Mouse (Mus musculus) brain, adult 2 months (tissue): ENCODE measurements around the gene Zfp781.
"Not testable (repeated sequence)": the region's sequence is repeated elsewhere in the genome, so short reads cannot be mapped to it uniquely, and the experiment has no call there.

Experiments used
- DNase-seq: peaks from one replicate; pipeline ENCODE4 v3.0.0; 2011; ENCODE audit warnings: low read depth, low spot score

Zfp781 gene

DNA sequence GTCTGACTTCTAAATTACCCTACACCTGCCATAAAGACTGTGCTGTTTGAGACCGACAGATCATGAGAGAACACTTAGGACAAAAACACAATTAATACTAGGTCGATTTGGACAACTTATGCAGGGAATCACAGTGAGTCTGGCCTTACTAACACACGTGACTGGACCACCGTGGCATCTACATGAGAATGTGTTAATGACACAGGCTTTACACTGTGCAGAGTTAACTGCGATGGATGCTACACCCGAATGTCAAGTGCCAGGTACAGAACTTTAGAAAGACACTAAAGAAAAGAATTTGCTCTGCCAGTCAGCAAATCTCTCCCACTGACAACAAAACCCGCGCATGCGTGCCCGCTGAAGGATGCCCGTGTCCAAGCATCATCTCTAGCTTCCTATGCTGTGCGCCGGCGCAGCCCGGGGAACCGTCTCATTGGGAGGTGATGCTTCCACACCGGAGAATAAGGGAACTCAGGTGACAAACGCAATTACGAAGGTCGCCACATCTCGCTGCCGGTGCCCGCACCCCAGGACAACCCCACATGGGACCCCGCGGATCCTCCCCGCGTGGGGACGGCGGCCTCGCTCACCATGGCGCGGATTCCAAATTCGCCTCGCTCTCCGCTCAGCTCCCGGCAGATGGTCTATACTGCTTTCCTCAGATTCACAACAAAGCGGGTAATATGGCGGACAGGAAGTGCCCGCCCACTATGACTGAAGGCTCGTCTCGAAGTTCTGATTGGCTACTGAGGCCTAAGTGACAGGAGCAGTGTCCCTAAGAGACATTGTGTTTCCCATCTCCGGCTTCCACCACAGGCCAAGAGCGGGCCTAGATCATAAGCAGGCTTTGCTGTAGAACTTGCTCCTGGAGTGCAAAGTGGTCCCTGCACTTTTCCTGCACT, at the start of gene Zfp781:
Gene Zfp781, minus strand, starts transcription at position 639 of the 902 bp plus-strand sequence.
- not testable (repeated sequence) for DNase-seq

DNA sequence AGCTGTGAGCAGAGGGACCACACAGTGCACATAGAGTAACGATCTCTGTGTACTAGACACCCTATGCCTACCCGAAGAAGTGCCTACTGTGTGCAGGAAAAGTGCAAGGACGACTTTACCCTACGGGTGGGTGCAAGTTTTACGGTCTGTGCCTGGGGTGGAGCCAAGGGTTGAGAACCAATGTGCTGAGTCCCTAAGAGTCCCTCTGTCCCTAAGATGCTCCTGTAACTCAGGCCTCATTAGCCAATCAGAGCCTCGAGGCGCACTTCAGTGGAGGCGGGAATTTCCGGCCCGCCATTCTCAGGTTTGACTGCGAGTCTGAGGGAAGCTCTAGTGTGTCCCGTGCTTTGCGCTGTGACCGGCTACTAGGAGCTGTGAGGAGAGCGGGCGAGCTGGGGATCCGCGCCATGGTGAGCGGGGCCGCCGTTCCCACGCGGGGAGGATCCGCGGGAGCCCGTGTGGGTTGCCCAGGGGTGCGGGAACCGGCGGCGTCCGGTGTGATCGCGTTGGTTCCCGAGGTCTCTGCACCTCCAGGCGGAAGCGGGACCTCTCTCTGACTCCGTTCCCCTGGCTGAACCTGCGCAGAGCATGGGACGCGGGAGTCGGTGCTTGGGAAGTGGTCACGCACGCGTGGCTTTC, 48.2 kb upstream of the Zfp781 start:
- DNase-seq = not testable (repeated sequence)

DNA sequence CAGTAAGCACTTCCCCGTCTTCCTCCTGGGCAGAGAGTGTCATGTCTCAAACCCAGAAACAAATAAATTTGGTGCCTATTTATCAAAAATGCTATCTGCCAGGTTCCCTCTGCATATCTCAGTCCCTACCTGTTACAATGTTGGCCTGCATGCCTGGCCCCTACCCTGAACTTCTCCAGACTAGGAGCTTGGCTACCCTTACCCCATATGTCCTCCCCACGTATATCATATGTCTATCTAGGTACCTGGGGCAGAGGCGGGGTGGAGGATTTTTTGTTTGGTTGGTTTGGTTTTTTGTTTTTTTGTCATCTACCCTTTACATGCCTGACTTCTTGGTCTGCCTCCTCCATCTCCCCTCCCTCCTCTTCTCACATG, 451 bp upstream of the Zfp781 start:
- not testable (repeated sequence) for DNase-seq

DNA sequence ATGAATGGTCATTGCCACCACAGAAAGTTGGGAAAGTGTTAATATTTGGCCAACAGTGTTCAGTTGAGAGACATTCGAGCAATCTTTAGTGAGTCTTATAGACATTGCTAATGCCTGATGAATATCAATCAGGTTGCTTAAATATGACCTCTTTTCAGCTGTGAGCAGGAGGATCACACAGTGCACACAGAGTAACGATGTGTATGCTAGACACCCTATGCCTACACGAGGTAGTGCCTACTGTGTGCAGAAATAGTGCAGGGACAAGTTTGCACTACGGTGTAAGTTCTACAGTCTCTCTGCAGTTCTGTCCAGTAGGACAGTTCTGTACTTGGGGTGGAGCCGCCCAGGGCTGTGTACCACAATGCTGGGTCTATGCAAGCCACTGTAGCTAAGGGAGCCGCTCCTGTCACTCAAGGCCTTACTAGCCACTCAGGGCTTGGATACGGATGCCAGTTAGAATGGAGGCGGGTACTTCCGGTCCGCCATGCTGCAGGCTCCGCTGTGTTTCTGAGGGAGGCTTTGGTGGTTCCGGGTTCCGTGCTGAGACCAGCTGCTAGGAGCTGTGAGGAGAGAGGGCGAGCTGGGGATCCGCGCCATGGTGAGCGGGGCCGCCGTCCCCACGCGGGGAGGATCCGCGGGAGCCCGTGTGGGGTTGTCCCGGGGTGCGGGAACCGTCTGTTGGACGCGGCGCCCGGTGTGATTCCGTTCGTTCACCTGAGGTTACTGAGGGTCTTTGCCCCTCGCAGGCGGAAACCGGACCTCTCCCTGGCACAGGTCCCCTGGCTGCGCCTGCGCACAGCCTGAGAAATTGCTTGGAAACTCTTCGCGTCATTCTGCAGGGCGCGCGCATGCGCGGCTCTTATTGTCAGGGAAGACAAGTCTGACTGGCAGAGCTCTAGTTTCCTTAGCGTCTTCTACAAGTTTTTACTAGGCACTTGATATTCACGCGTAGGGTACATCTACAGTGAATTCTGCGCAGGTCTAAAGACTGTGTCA, 66.6 kb downstream of the Zfp781 start, which contains the start of gene Gm32687:
Gene Gm32687, plus strand, starts transcription at position 526 of the 999 bp plus-strand sequence.
- not testable (repeated sequence) for DNase-seq
